Mouse (Mus musculus) CH12.LX (cell line): Measurements from ENCODE around the gene Ctbp2. TPM values are rescaled to one million over a fixed set of nuclear protein-coding genes. Genes with fewer than 3 reads are reported as not detected.

Source experiments
- DNase-seq: peaks from one replicate; pipeline ENCODE4 v3.0.0-alpha.2; 2013; ENCODE audit errors: extremely low read depth
- H3K27ac ChIP-seq: 2 replicates; pipeline ENCODE4 v1.5.1; 2012; ENCODE audit warnings: low read depth, mild to moderate bottlenecking, control low read depth, moderate library complexity; ENCODE audit not compliant: insufficient read depth
- H3K27me3 ChIP-seq: replicated peaks from 2 replicates; pipeline ENCODE3; 2012; ENCODE audit warnings: inconsistent platforms
- H3K36me3 ChIP-seq, 2 experiments: replicated peaks in 1 of 2; 2 replicates each; pipeline versions ENCODE3 to v1.6.1; 2012; ENCODE audit warnings: inconsistent platforms in 1 of 2, low read length in 1 of 2, mild to moderate bottlenecking in 1 of 2, mixed read lengths in 1 of 2, moderate library complexity in 1 of 2; ENCODE audit not compliant: control insufficient read depth in 1 of 2, insufficient read depth in 1 of 2
- H3K4me1 ChIP-seq, 2 experiments: 2 replicates each; pipeline ENCODE4 v1.6.1; 2012; ENCODE audit warnings: inconsistent platforms in 1 of 2, moderate library complexity in 1 of 2; ENCODE audit not compliant: insufficient read depth in 2 of 2, control insufficient read depth in 1 of 2
- H3K4me2 ChIP-seq: 2 replicates; pipeline ENCODE4 v1.6.1; 2012; ENCODE audit warnings: low read depth, mild to moderate bottlenecking, control low read depth; ENCODE audit not compliant: poor library complexity, insufficient read depth, severe bottlenecking
- H3K4me3 ChIP-seq, 3 experiments: fragments of 150-350 bp in 1 of 3; sonication (generic) in 1 of 3; replicated peaks in 1 of 3; 2 replicates each; pipeline versions ENCODE3 to v1.5.1; 2011 to 2012; ENCODE audit warnings: low read depth in 2 of 3, low read length in 2 of 3, mild to moderate bottlenecking in 2 of 3, moderate library complexity in 2 of 3, control low read depth in 1 of 3, improper control_type of control experiment in 1 of 3, inconsistent platforms in 1 of 3, mixed read lengths in 1 of 3; ENCODE audit not compliant: poor library complexity in 1 of 3
- H3K79me2 ChIP-seq: replicated peaks from 2 replicates; pipeline ENCODE4 v1.6.1; 2012; ENCODE audit warnings: mild to moderate bottlenecking, moderate library complexity; ENCODE audit not compliant: control insufficient read depth, poor library complexity, insufficient read depth, severe bottlenecking; ENCODE audit errors: extremely low read depth
- H3K9ac ChIP-seq: 2 replicates; pipeline ENCODE4 v1.6.1; 2012; ENCODE audit warnings: low read depth, mild to moderate bottlenecking, control low read depth, moderate library complexity; ENCODE audit not compliant: insufficient read depth
- H3K9me3 ChIP-seq: replicated peaks from 2 replicates; pipeline ENCODE3; 2012; ENCODE audit warnings: low read length, inconsistent platforms, mixed read lengths
- CHD1 ChIP-seq: IDR thresholded peaks from 2 replicates; pipeline ENCODE4 v1.6.1; 2012; ENCODE audit warnings: low read depth, low read length, improper control_type of control experiment, inconsistent platforms
- ELF1 ChIP-seq: IDR thresholded peaks from 2 replicates; pipeline ENCODE4 v1.6.1; 2014; ENCODE audit warnings: low read depth, mild to moderate bottlenecking, inconsistent platforms, low read length, improper control_type of control experiment
- IRF4 ChIP-seq: IDR thresholded peaks from 2 replicates; pipeline ENCODE4 v1.6.1; 2014; ENCODE audit warnings: low read depth, mild to moderate bottlenecking, inconsistent platforms, low read length, improper control_type of control experiment
- JUN ChIP-seq: IDR thresholded peaks from 2 replicates; pipeline ENCODE4 v1.6.1; 2011; ENCODE audit warnings: low read depth, mild to moderate bottlenecking, low read length, improper control_type of control experiment, moderate library complexity; ENCODE audit not compliant: insufficient read depth
- JUND ChIP-seq: conservative IDR thresholded peaks from 2 replicates; pipeline ENCODE4 v1.6.1; 2011; ENCODE audit warnings: low read depth, low read length, improper control_type of control experiment
- KAT2A ChIP-seq: IDR thresholded peaks from 2 replicates; pipeline ENCODE4 v1.6.1; 2012; ENCODE audit warnings: low read length, improper control_type of control experiment, inconsistent platforms; ENCODE audit not compliant: insufficient replicate concordance
- MXI1 ChIP-seq: IDR thresholded peaks from 2 replicates; pipeline ENCODE4 v1.6.1; 2011; ENCODE audit warnings: mild to moderate bottlenecking, low read depth, low read length, improper control_type of control experiment
- NELFE ChIP-seq: IDR thresholded peaks from 2 replicates; pipeline ENCODE4 v1.6.1; 2011; ENCODE audit warnings: low read depth, low read length, improper control_type of control experiment
- PAX5 ChIP-seq: IDR thresholded peaks from 2 replicates; pipeline ENCODE4 v1.6.1; 2012; ENCODE audit warnings: low read length, inconsistent platforms, mixed read lengths
- RAD21 ChIP-seq: IDR thresholded peaks from 2 replicates; pipeline ENCODE4 v1.6.1; 2011; ENCODE audit warnings: low read depth, mild to moderate bottlenecking, low read length, improper control_type of control experiment, moderate library complexity
- RCOR1 ChIP-seq: conservative IDR thresholded peaks from 2 replicates; pipeline ENCODE4 v1.6.1; 2012; ENCODE audit warnings: low read depth, mild to moderate bottlenecking, inconsistent platforms, low read length, improper control_type of control experiment
- SIN3A ChIP-seq: IDR thresholded peaks from 2 replicates; pipeline ENCODE4 v1.6.1; 2012; ENCODE audit warnings: low read length, improper control_type of control experiment, inconsistent platforms
- SMC3 ChIP-seq: IDR thresholded peaks from 2 replicates; pipeline ENCODE4 v1.6.1; 2011; ENCODE audit warnings: low read depth, low read length, improper control_type of control experiment
- TBP ChIP-seq: conservative IDR thresholded peaks from 2 replicates; pipeline ENCODE4 v1.6.1; 2011; ENCODE audit warnings: low read depth, low read length, improper control_type of control experiment
- UBTF ChIP-seq: IDR thresholded peaks from 2 replicates; pipeline ENCODE4 v1.6.1; 2012; ENCODE audit warnings: low read depth, mild to moderate bottlenecking, inconsistent platforms, low read length, improper control_type of control experiment, moderate library complexity
- USF2 ChIP-seq: conservative IDR thresholded peaks from 2 replicates; pipeline ENCODE4 v1.6.1; 2011; ENCODE audit warnings: low read depth, low read length, improper control_type of control experiment
- ZC3H11A ChIP-seq: IDR thresholded peaks from 2 replicates; pipeline ENCODE4 v1.6.1; 2012; ENCODE audit warnings: low read depth, mild to moderate bottlenecking, inconsistent platforms, low read length, improper control_type of control experiment
- dilution Hi-C: fragments of 300-500 bp; cut with MboI; formaldehyde crosslinking; loops from 2 replicates; pipeline ENCODE4 v1.14.3; 2020; ENCODE audit warnings: low sequenced_read_pairs; ENCODE audit not compliant: extremely low pct_unique_long_range_greater_than_20kb, extremely low pct_ligation_motif_present
- in situ Hi-C: fragments of 300-500 bp; cut with MboI; formaldehyde crosslinking; loops from 3 replicates; pipeline ENCODE4 v1.14.3; 2019; ENCODE audit warnings: low sequenced_read_pairs, low pct_ligation_motif_present, low pct_unique_long_range_greater_than_20kb, mixed read lengths
- polyA plus RNA-seq: library from polyadenylated mRNA; unstranded; fragments of >175 nt; gene quantifications from 2 replicates; pipeline ENCODE4 v1.2.1, GENCODE M21; 2012; ENCODE audit warnings: low read depth; ENCODE audit not compliant: insufficient read length
- total RNA-seq, 2 experiments: library from RNA; depleted of rRNA; stranded (reverse); fragments of 300-350 nt in 1 of 2; fragments of >200 nt in 1 of 2; gene quantifications; 2 replicates each; pipeline ENCODE4 v1.2.3; 2012 to 2014

The Ctbp2 gene
- total and polyA plus RNA-seq, 3 experiments, result 0.59 to 1.1 (median 0.68) TPM

GRCm38 (mm10) chr7:133094711-133095495 lies 29.3 kb downstream of the Ctbp2 start:
- DNase-seq, result no peak
- no peak overlapping the region for H3K27ac ChIP-seq
- no peaks in the 10 kb centered on the region for H3K79me2 ChIP-seq
- H3K4me1 ChIP-seq, result no peaks in the 10 kb centered on the region
- H3K27me3 ChIP-seq, result peaks cover 93% of the 10 kb centered on the region
- H3K4me2 ChIP-seq, result no peak overlapping the region
- H3K4me3 ChIP-seq, result no peak overlapping the region
- H3K9ac ChIP-seq, result no peak overlapping the region
- dilution Hi-C loops, result no loop called here
- H3K9me3 ChIP-seq, result no peaks in the 10 kb centered on the region
- H3K36me3 ChIP-seq, result no peaks in the 10 kb centered on the region
- TF ChIP-seq MXI1 (no peak), IRF4 (no peak), UBTF (no peak), PAX5 (no peak), TBP (no peak), ELF1 (no peak), RAD21 (no peak), NELFE (no peak)
- TF ChIP-seq, all 38 proteins: peak for 0
- in situ Hi-C loops, result no loop called here

GRCm38 (mm10) chr7:133094161-133094560 lies 30.0 kb downstream of the Ctbp2 start:
- H3K9ac ChIP-seq, result no peak overlapping the region
- H3K36me3 ChIP-seq, result no peaks in the 10 kb centered on the region
- no peak overlapping the region for H3K27ac ChIP-seq
- no peaks in the 10 kb centered on the region for H3K79me2 ChIP-seq
- DNase-seq, result no peak
- dilution Hi-C loops, result no loop called here
- peaks cover 91% of the 10 kb centered on the region for H3K27me3 ChIP-seq
- H3K9me3 ChIP-seq, result no peaks in the 10 kb centered on the region
- in situ Hi-C loops, result no loop called here
- TF ChIP-seq ELF1 (no peak), SMC3 (no peak), RCOR1 (no peak), ZC3H11A (no peak), JUND (no peak), MXI1 (no peak), CHD1 (no peak), SIN3A (no peak), USF2 (no peak), JUN (no peak), KAT2A (no peak), TBP (no peak)
- no peak overlapping the region for H3K4me2 ChIP-seq
- no peak overlapping the region for H3K4me3 ChIP-seq
- H3K4me1 ChIP-seq, result no peaks in the 10 kb centered on the region
